Mouse (Mus musculus) lung, postnatal 4 days (tissue): ENCODE measurements around the gene Fam25c.
"Not testable (repeated sequence)": the region's sequence is repeated elsewhere in the genome, so short reads cannot be mapped to it uniquely, and the experiment has no call there.

Experiments used
- DNase-seq, 2 experiments: peaks; one replicate each; pipeline ENCODE4 v3.0.0; 2021

The Fam25c gene

GRCm38 (mm10) chr14:34355301-34355700, at the start of gene Fam25c:
Gene Fam25c, minus strand, starts transcription at chr14:34355433.
- no peak for DNase-seq

GRCm38 (mm10) chr14:34403424-34403823, 48.2 kb upstream of the Fam25c start:
- DNase-seq: no peak

- no peak for DNase-seq
Observed at GRCm38 (mm10) chr14:34402871-34403270, 47.6 kb upstream of the Fam25c start.

GRCm38 (mm10) chr14:34401135-34401534, 45.9 kb upstream of the Fam25c start:
- DNase-seq: peak; percentile 56 to 82

- DNase-seq: no peak
Observed at GRCm38 (mm10) chr14:34400021-34400420, 44.8 kb upstream of the Fam25c start.

DNA sequence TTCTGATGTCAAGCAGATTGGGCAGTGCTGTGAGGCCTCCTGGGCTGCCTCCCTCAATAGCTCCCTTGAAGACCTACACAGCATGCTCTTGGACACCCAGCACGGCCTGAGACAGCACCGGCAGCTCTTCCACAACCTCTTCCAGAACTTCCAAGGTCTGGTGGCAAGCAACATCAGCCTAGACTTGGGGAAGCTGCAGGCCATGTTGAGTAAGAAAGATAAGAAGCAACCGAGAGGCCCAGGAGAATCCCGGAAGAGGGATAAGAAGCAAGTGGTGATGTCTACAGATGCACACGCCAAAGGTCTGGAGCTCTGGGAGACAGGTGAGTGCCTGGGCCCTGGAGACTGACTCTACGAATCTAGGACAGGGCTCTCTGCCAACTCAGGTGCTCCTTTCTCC, 44.1 kb upstream of the Fam25c start:
- no peak for DNase-seq

DNA sequence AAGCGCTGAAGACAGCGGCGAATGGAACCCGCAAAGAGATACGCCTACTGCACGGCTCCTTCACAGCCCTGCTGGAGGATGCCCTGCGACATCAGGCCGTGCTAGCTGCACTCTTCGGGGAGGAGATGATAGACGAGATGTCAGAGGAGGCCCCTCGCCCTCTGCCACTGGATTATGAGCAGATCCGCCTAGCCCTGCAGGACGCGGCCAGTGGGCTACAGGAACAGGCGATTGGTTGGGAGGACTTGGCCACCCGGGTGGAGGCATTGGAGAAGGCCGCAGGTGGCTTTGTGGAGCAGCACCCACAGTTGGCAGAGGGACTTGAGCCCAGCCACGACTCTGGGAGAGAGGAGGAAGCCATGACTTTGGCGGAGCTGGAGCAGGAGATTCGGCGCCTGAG, 43.7 kb upstream of the Fam25c start:
- no peak for DNase-seq

DNA sequence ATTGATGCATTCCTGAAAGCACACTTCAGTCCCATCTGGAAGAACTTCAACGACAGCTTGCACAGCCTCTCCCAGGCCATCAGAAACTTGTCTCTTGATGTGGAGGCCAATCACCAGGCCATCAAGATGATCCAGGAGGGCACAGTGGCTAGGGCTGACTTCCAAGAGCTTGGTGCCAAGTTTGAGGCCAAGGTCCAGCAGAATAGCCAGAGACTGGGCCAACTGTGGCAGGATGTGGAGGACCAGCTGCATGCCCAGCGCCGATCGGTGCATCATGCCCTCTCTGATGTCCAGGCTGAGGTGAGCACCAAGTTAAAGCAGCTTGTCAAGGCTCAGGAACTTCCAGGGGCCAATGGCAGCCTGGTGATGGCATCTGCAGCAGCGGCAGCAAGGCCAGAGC, 42.6 kb upstream of the Fam25c start:
- DNase-seq: no peak

DNA sequence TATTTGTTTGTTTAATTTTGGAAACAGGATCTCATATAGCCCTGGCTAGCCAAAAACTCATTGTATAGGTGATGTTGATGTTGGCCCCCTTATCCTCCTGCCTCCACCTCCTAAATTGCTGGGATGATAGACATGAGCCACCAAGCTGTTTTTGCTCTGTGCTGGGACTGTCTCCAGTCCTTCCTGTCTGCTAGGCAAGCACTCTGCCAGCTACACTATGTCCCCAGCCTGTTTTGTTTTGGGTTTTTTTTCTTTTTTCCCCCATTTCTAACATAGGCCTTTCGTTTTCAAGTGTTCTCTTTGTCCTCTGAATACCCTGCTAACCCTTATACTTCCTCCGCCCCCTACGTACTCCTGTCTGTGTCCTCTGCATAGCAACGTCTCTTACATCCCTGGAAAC, 38.1 kb upstream of the Fam25c start:
- no peak for DNase-seq

DNA sequence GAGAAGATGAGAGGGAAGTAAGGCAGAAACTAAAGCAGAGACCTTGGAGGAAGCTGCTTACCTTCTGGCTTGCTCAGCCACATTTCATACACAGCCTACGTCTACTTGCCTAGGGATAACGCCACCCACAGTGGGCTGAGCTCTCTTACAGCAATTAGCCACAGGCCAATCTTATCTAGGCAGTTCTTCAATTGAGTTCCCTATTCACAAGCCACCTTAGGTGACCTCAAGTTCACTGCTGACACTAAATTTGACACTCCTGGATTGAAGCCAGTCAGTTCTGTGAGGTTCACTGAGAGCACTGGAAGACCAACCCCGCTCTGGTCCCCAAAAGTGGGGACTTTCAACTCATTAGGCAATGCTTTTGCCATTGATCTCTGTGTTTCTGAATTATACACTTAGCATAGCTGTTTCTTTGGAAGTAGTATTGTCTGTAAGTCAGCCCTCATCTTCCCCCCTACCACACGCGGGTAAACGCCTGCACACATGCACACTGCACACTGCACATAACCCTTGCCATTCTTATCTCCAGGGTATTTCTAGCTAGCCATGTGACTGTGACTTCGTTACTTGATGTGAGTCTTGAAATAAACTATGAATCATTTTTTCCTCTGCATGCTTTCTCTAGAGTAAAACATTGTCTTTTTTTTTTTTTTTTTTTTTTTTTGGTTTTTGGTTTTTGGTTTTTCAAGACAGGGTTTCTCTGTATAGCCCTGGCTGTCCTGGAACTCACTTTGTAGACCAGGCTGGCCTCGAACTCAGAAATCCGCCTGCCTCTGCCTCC, 27.9 kb upstream of the Fam25c start:
- DNase-seq: no peak

DNA sequence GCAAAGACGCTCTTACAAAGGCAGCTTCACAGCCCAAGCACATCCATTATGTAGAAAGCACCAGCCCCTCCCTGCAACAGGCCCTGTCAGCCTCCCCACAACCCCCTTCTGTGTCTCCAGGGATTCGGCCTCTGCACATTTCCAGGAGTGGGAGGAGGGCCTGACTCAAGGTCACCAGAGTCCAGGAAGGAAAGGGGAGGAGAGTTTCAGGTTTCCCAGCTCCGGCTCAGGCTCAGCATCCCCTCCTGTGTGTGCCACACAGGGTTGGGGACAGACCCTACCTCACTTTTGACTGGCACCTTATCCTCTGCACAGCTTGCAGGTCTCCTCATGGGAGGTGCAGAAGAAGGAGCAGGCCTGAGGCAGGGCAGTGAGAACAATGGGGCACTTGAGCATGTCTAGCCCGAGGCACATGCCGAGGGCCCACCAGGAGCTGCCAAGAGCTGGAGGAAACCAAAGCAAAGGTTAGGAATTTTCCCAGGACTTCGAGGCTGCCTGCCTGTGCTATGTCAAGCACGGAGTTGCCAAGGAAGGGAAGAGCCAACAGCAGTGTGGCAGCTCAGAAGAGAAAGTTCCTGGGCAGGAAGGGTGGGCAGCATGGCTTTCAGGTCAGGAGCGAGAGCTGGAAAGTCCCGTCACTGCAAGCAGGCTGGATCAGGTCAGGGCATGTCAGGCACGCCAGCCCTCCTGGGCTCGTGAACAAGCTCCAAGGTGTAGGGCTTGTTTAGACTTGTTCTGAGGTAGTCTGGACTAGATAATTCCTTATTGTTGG, 23.5 kb upstream of the Fam25c start:
- DNase-seq: peak in 1 of 2 experiments; percentile 38

DNA sequence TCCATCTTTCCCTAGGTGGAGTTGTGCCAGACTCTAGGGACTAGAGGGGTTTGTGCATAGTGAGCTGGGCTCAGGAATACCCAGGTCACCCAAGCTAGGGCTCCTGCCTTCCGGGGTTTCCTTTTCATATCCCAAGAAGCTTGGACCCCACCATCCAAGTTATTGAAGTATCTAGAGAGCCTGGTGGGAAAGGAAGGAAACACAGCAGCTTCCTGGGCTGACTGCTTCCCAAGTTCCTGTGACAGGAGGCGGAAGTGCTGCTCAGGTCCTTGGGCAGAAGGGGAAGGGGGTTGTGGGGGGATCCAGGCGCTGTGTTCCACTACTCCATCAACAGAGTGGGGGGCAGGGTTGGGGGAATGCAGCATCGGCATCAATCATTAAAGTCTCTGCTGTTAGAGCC, 21.9 kb upstream of the Fam25c start:
- no peak for DNase-seq

- no peak for DNase-seq
Observed at GRCm38 (mm10) chr14:34375941-34376340, 20.7 kb upstream of the Fam25c start.

GRCm38 (mm10) chr14:34375415-34375904, 20.2 kb upstream of the Fam25c start, which contains the start of gene Mmrn2:
Gene Mmrn2, plus strand, starts transcription at chr14:34375465.
- DNase-seq: no peak

GRCm38 (mm10) chr14:34374577-34374976, 19.3 kb upstream of the Fam25c start, which contains the start of gene Sncg:
Gene Sncg, minus strand, starts transcription at chr14:34374789.
- peak; percentile 25 to 48 for DNase-seq

GRCm38 (mm10) chr14:34373581-34373980, 18.3 kb upstream of the Fam25c start:
- DNase-seq: no peak

GRCm38 (mm10) chr14:34372646-34373045, 17.4 kb upstream of the Fam25c start:
- peak; percentile 50 to 78 for DNase-seq

GRCm38 (mm10) chr14:34371763-34372162, 16.5 kb upstream of the Fam25c start:
- no peak for DNase-seq

DNA sequence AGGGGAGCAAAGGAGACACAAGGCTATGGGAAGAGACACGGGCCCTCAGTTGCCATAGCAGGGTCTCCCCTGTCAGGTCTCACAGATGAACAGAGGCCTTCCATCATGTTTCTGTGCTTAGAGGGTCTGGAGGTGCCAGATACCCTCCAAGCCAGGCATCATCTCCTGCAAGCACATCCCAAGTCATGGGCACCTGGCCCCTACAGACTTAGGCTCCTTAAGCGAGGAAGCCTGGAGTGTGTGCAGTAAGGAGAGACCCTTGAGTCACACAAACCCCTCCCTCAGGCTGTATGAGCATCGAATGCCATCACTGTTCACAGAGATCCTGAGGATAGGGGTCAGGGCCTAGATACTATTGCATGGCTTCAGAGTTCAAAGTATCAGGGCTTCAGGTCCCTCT, 15.7 kb upstream of the Fam25c start:
- DNase-seq: no peak

DNA sequence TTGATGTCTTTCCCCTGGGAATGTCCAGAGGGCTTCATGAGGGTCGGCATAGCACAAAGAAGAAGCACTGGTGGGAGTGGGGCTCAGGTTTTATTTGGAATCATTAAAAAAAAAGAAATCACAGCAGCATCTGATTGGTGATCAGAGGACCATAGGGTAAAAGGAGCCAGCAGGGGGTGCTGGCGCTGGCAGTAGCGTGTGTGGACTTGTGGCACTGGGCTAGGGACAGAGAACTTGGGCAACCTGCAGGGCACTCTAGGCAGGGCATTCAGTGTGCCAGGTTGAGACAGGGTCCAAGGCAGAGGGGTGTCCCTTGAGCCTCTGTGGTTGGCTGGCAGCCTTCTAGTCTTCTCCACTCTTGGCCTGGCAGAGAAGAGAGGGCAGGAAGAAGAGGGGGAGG, 15.0 kb upstream of the Fam25c start:
- DNase-seq: no peak

DNA sequence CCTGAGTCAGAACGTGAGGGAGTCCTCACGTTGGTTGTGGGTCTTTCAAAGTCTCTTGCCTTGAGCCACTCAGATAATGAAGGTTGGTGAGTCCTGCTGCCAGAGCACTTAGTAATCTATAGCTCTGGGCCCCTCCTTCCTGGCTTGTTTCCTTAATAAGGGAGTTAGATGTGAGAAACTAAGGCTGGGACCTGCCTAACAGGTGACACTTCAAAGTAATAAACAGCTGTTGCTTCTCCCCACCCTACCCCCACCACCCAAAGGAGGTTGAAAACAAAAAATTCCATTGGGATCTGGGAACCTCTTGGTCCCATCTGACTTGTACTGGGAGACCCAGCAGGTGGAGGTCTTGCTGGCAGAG, 9.9 kb upstream of the Fam25c start:
- DNase-seq: no peak

- not testable (repeated sequence) for DNase-seq
Observed at GRCm38 (mm10) chr14:34364254-34365146, 9.3 kb upstream of the Fam25c start.
